7 mouse cellular contexts compared by ENCODE assay signal in genomic region chr14:99099267-99099966, GRCm38 (mm10). TPM values are rescaled to one million over a fixed set of nuclear protein-coding genes. Genes with fewer than 3 reads are reported as not detected.
DNase-seq lines count a peak whose midpoint lies in the region; ATAC-seq lines count a peak whose summit lies in the region.

Gene Pibf1, plus strand, starts transcription at chr14:99099424.
Gene Dis3, minus strand, starts transcription at chr14:99099770.

- no peaks in the 10 kb centered on the region for H3K27me3 ChIP-seq in intestine, embryonic 15.5 days (replicated peaks)
- no peaks in the 10 kb centered on the region for H3K27me3 ChIP-seq in midbrain, embryonic 10.5 days (ENCODE audit: low read depth, poor library complexity, severe bottlenecking)

- peak; percentile 99 for DNase-seq in adrenal gland, adult 2 months
- peak; percentile 99 for DNase-seq in embryo, embryonic 11.5 days (ENCODE audit: low read depth, low spot score)
- peak; percentile 97 to 98 for DNase-seq in gastrocnemius, postnatal 36 days
- DNase-seq in left cerebral cortex, postnatal 25 days (ENCODE audit: low spot score in 2 of 2), result peak; percentile 99
- peak; percentile 98 for DNase-seq in midbrain, embryonic 10.5 days (ENCODE audit: low spot score)
- peak; percentile 98 for DNase-seq in right cerebral cortex, postnatal 4 days

- H3K27ac ChIP-seq in intestine, embryonic 15.5 days, result peak within 1 kb of the TSS; percentile 75
- peak within 1 kb of the TSS; percentile 93 for H3K27ac ChIP-seq in midbrain, embryonic 10.5 days (replicated peaks)

- peak within 1 kb of the TSS; percentile 99 for H3K4me3 ChIP-seq in intestine, embryonic 15.5 days (replicated peaks)
- H3K4me3 ChIP-seq in midbrain, embryonic 10.5 days, result peak within 1 kb of the TSS; percentile 98

- peak within 1 kb of the TSS; percentile 94 for H3K9ac ChIP-seq in intestine, embryonic 15.5 days

- ATAC-seq in intestine, embryonic 15.5 days, result peak; percentile 100

- peak within 1 kb of the TSS; percentile 57 for H3K4me2 ChIP-seq in intestine, embryonic 15.5 days (replicated peaks)

- under 1% methylated on average over 73 of the region's 73 CpGs for WGBS in intestine, embryonic 15.5 days
- under 1% methylated on average over 73 of the region's 73 CpGs for WGBS in midbrain, embryonic 10.5 days

- 0 out of 2 replicates have a peak, but pooled peaks cover 4% of the 10 kb centered on the region for H3K36me3 ChIP-seq in intestine, embryonic 15.5 days
- H3K36me3 ChIP-seq in midbrain, embryonic 10.5 days, result peaks cover 66% of the 10 kb centered on the region

- intact Hi-C loops in gastrocnemius, postnatal 36 days (cut with DNase I), result no loop called here
- intact Hi-C loops in left cerebral cortex, postnatal 25 days (cut with DNase I), result loop anchor here (2.0 kb wide), 1 partner anchor 53 kb away; the partner anchor contains the start of genes Bora and Mzt1

- H3K9me3 ChIP-seq in intestine, embryonic 15.5 days, result no peaks in the 10 kb centered on the region
- H3K9me3 ChIP-seq in midbrain, embryonic 10.5 days (replicated peaks), result no peaks in the 10 kb centered on the region

- 0 out of 2 replicates have a peak, but pooled peaks cover 3% of the 10 kb centered on the region for H3K4me1 ChIP-seq in intestine, embryonic 15.5 days (replicated peaks)
- H3K4me1 ChIP-seq in midbrain, embryonic 10.5 days, result peaks cover 14% of the 10 kb centered on the region

RNA-seq across cellular contexts. Expression of gene Pibf1, which starts in this region (rescaled TPM):
- total RNA-seq in adrenal gland, adult 2 months (2021), result 1 to 10 TPM; 8.5 to 8.9 TPM
- 0.85 and 1.4 TPM in 2 replicates for polyA plus RNA-seq in adrenal gland, adult 2 months (2012; rRNA removed)
- total RNA-seq in gastrocnemius, postnatal 36 days (2021), result 1 to 10 TPM; 4.9 to 7.5 TPM
- polyA plus RNA-seq in intestine, embryonic 15.5 days (2015; fragmentation: Nextera tagmentation; extraction: Ambion mirVana), result 15.6 and 17.0 TPM in 2 replicates
- 10 to 100 TPM; 13.5 to 13.9 TPM for total RNA-seq in left cerebral cortex, postnatal 25 days (2021)
- 19.9 and 22.6 TPM in 2 replicates for polyA plus RNA-seq in midbrain, embryonic 10.5 days (2016; fragmentation: Nextera tagmentation; extraction: Ambion mirVana)

RNA-seq across cellular contexts. Expression of gene Dis3, which starts in this region (rescaled TPM):
- 10 to 100 TPM; 23.4 to 26.3 TPM for total RNA-seq in adrenal gland, adult 2 months (2021)
- polyA plus RNA-seq in adrenal gland, adult 2 months (2012; rRNA removed), result 4.1 and 5.4 TPM in 2 replicates
- total RNA-seq in gastrocnemius, postnatal 36 days (2021), result 10 to 100 TPM in 1 of 2 experiments, 1 to 10 TPM in 1; 8.1 to 12.0 TPM
- 27.2 and 31.9 TPM in 2 replicates for polyA plus RNA-seq in intestine, embryonic 15.5 days (2015; fragmentation: Nextera tagmentation; extraction: Ambion mirVana)
- 10 to 100 TPM; 16.1 to 16.7 TPM for total RNA-seq in left cerebral cortex, postnatal 25 days (2021)
- 37.1 and 37.8 TPM in 2 replicates for polyA plus RNA-seq in midbrain, embryonic 10.5 days (2016; fragmentation: Nextera tagmentation; extraction: Ambion mirVana)

Comparison
In these comparisons a context has a peak if more than half of its experiments do, and no peak if none do; other contexts are left out.
1. Peak in every context shown above with its lines: DNase-seq, ATAC-seq, H3K4me3 ChIP-seq and H3K27ac ChIP-seq.